Mouse (Mus musculus) stomach, postnatal 0 days (tissue): ENCODE measurements around the gene P4htm.

ENCODE experiments used
- CTCF ChIP-seq: IDR thresholded peaks from 2 replicates; pipeline ENCODE4 v1.5.1; 2016; ENCODE audit warnings: antibody characterized with exemption, low read depth, mild to moderate bottlenecking, moderate library complexity
- EP300 ChIP-seq: optimal IDR thresholded peaks from 2 replicates; pipeline ENCODE3; 2016; ENCODE audit warnings: antibody characterized with exemption

- TF ChIP-seq CTCF, result peak; percentile 80
- no peak for TF ChIP-seq EP300
Measured at GRCm38 (mm10) chr9:108573774-108574690, 23.4 kb downstream of the P4htm start.
